Mouse (Mus musculus) liver, embryonic 13.5 days (tissue): ENCODE results near the gene 4930595D18Rik. TPM values are rescaled to one million over a fixed set of nuclear protein-coding genes. Genes with fewer than 3 reads are reported as not detected.

ENCODE experiments used
- ATAC-seq: fragments of 200-750 bp; cut with Nextera tagmentation; 2 replicates; pipeline ENCODE4 v1.8.0; 2017; ENCODE audit warnings: low read depth, mild to moderate bottlenecking, moderate number of reproducible peaks, moderate library complexity
- DNase-seq: peaks from one replicate; pipeline ENCODE4 v3.0.0; 2022
- H3K27ac ChIP-seq: fragments of 300-500 bp; sonication (generic); 2 replicates; pipeline ENCODE4 v1.5.1; 2015; ENCODE audit warnings: moderate library complexity, mild to moderate bottlenecking, inconsistent platforms
- H3K27me3 ChIP-seq: fragments of 300-500 bp; sonication (generic); 2 replicates; pipeline ENCODE4 v1.6.1; 2015; ENCODE audit warnings: mild to moderate bottlenecking, inconsistent platforms
- H3K36me3 ChIP-seq: fragments of 300-500 bp; sonication (generic); 2 replicates; pipeline ENCODE4 v1.6.1; 2015; ENCODE audit warnings: mild to moderate bottlenecking, inconsistent platforms
- H3K4me1 ChIP-seq: fragments of 300-500 bp; sonication (generic); replicated peaks from 2 replicates; pipeline ENCODE4 v1.6.1; 2015; ENCODE audit warnings: inconsistent platforms
- H3K4me2 ChIP-seq: fragments of 300-500 bp; sonication (generic); 2 replicates; pipeline ENCODE4 v1.6.1; 2015; ENCODE audit warnings: inconsistent platforms, mild to moderate bottlenecking, moderate library complexity
- H3K4me3 ChIP-seq: fragments of 300-500 bp; sonication (generic); replicated peaks from 2 replicates; pipeline ENCODE4 v1.5.1; 2015; ENCODE audit warnings: mild to moderate bottlenecking, inconsistent platforms
- H3K9ac ChIP-seq: fragments of 300-500 bp; sonication (generic); 2 replicates; pipeline ENCODE4 v1.6.1; 2015; ENCODE audit warnings: mild to moderate bottlenecking, inconsistent platforms
- H3K9me3 ChIP-seq: fragments of 300-500 bp; sonication (generic); replicated peaks from 2 replicates; pipeline ENCODE4 v1.6.1; 2016; ENCODE audit warnings: inconsistent platforms
- WGBS: fragments of 180-500 bp; shearing (Covaris S2); methylation state at CpG from one replicate; pipeline ENCODE4 v1.1.7; 2015; ENCODE audit not compliant: insufficient replicate concordance; 5-methylcytosine and 5-hydroxymethylcytosine counted together
- polyA plus RNA-seq: library from polyadenylated mRNA; unstranded; fragments of >200 nt; fragmentation: Nextera tagmentation; extraction: Ambion mirVana; gene quantifications from 2 replicates; pipeline ENCODE4 v1.2.1, GENCODE M21; 2015

Gene 4930595D18Rik
- polyA plus RNA-seq, 1 experiment from 2014 or later, result not detected

DNA sequence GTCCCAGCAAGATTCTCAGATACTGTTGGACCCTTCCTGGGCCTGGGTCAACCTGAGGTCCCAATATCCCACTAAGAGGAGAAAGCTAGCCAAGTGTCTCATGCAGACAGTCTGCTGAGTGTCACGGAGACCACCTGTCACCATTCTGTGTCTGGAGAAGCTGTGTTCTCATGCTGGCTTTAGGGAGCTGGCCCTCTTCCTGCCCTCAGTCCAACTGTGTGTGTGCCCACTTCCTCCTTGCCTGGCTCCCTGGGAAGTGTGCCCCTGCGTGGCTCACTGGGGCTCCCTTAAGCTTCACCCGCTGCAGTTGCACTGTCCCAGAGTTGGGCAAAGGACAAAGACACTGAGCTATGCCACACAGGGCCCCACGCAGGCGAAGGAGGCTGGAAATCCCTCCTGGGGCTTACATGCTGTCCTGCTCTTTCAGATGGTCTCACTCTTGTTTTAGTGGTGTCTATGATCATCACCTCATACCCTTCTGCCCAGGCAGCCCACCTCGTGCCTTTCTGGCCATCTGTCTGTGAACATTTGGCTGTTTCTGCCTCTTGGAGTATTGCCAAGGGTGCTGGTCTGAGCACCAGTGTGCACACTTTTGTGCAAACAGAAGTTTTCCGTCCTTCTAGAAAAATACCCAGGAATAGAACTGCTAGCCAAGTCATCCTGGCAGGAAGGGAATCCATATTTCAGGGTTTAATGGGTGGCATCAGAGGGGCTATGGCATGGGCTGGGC is 31.1 kb downstream of the 4930595D18Rik start:
- ATAC-seq (no peak), DNase-seq (no peak)

DNA sequence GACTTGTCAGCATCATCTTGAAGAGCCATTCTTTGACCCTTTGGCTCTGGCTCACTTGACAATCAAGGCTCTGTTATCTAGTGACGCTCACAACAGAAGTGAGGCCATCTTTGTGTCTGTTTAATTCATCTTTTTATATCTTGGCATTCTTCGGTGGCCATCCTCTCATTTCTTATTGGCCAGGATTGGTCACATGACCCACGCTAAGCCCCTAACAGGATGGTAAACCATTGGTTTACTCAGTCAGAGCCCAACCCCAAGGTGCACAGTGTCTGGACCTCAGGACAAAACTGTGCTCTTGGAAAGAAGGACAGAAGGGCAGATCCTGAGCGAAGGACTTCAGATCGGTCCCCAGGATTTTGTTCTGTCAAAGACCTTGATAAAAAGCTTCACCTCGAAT is 31.7 kb downstream of the 4930595D18Rik start:
- no peaks in the 10 kb centered on the region for H3K9me3 ChIP-seq
- 75% methylated on average over 6 of the region's 6 CpGs for WGBS
- no peak overlapping the region for H3K9ac ChIP-seq
- 0 out of 2 replicates have a peak, but pooled peaks cover 4% of the 10 kb centered on the region for H3K27me3 ChIP-seq
- H3K4me1 ChIP-seq, result peaks cover 47% of the 10 kb centered on the region
- 0 out of 2 replicates have a peak overlapping the region, but pooled peaks have one; percentile 68 for H3K27ac ChIP-seq
- H3K36me3 ChIP-seq, result no peaks in the 10 kb centered on the region
- H3K4me2 ChIP-seq, result no peak overlapping the region
- DNase-seq (no peak), ATAC-seq (no peak)
- H3K4me3 ChIP-seq, result no peak overlapping the region

More for the DNA sequence above, 31.1 kb downstream of the 4930595D18Rik start:
- Histone ChIP-seq H3K27ac (no peak overlapping the region), H3K4me2 (no peak overlapping the region), H3K9me3 (no peaks in the 10 kb centered on the region), H3K4me1 (peaks cover 52% of the 10 kb centered on the region), H3K36me3 (no peaks in the 10 kb centered on the region), H3K4me3 (no peak overlapping the region), H3K9ac (no peak overlapping the region), H3K27me3 (0 out of 2 replicates have a peak, but pooled peaks cover 4% of the 10 kb centered on the region)
- WGBS, result 63% methylated on average over 7 of the region's 7 CpGs

DNA sequence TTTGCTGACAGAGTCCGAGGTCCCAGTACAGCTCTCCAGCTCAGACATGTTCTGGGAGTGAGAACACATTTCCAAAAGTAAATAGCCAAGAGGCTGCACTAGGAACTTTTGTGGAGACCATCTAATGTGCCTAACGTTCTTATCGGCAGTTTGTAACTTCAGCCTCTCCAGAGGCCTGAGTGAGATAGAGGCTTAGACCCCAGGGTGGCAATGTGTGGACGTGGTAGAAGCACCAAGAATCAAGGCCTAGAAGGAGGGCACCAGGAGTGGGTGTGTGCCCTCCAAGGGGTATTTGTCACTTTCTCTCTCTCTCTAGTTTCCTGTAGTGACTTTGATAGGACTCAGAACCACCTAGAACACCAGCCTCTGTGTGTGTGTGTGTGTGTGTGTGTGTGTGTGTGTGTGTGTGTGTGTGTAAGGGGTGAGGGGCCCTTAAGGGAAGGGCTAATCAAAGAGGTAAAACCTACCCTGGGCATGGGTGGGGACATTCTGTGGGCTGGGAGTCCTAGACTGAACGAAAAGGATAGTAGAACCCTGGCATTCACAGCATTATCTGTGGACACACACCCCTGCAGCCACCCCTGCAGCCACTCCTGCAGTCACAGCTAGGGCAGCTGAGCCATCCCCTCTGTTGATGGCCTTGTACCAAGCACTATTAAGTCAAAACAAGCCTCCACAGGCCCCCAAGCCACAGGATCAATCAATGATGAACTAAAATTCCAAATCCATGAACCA is 32.7 kb downstream of the 4930595D18Rik start:
- Histone ChIP-seq H3K27ac (peak overlapping the region; percentile 68), H3K27me3 (0 out of 2 replicates have a peak, but pooled peaks cover 4% of the 10 kb centered on the region), H3K4me1 (peaks cover 47% of the 10 kb centered on the region), H3K9me3 (no peaks in the 10 kb centered on the region), H3K9ac (peak overlapping the region; percentile 29; the same call in 1 of the 2 replicates), H3K36me3 (no peaks in the 10 kb centered on the region), H3K4me2 (peak overlapping the region; percentile 32), H3K4me3 (no peak overlapping the region)
- ATAC-seq, result peak; percentile 97
- 35% methylated on average over 5 of the region's 5 CpGs for WGBS
- peak; percentile 60 for DNase-seq

DNA sequence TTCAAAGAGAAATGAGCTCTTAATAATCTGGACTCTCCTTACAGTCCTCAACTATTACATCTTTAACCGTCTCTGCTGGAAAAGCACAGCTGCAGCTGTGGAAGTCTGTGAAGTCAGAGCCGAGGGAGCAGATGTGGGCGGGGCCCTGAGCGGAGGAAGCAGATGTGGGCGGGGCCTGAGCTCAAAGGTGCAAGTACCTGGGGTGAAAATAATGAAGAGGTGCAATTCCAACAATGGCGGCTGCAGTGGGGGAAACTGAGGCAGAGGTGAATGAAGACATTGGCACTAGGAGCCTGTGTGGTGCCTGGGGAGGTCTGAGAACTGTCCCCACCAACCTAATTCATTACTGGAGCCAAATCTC is 34.1 kb downstream of the 4930595D18Rik start:
- no peaks in the 10 kb centered on the region for H3K36me3 ChIP-seq
- WGBS, result 7% methylated on average over 6 of the region's 6 CpGs
- H3K27me3 ChIP-seq, result 0 out of 2 replicates have a peak, but pooled peaks cover 4% of the 10 kb centered on the region
- DNase-seq (peak; percentile 42), ATAC-seq (no peak)
- no peak overlapping the region for H3K27ac ChIP-seq
- H3K4me1 ChIP-seq, result peaks cover 53% of the 10 kb centered on the region
- H3K4me2 ChIP-seq, result peak overlapping the region; percentile 32; the same call in 1 of the 2 replicates
- no peak overlapping the region for H3K9ac ChIP-seq
- no peak overlapping the region for H3K4me3 ChIP-seq
- no peaks in the 10 kb centered on the region for H3K9me3 ChIP-seq

DNA sequence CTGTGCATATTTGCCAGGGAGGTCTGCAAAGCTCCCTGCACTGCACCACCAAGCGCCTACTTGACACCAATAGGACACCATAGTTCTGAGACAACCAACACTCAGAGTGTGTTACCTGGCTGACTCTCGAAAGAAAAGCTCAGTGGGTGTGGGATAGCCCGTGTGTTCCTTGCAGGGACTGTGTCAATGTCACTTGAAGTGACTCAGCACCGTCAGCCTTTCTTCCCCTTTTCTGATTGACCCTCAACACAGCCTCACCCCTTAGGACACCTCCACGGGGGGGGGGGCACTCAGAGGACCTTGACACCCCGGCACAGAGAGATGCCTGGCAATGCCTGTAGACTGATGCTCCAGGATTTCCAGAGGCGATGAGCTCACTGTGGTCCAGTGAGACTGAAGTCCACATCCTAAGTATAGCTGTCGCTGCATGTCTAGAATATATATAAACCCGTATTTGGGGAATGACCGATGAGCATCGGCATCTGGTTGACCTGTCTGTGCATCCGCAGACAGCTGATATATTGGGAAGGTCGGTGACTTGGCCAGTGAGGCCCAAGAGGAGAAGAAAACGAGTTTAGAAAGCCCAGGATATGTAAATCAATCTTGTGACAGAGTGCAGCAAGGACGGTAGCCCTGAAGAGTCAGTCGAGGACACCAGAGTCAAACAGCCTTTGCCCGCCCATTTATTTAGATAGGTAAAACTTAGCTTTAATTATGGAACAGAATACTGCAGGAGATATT is 34.6 kb downstream of the 4930595D18Rik start:
- H3K4me1 ChIP-seq, result peaks cover 56% of the 10 kb centered on the region
- ATAC-seq, result no peak
- WGBS, result 43% methylated on average over 17 of the region's 17 CpGs

DNA sequence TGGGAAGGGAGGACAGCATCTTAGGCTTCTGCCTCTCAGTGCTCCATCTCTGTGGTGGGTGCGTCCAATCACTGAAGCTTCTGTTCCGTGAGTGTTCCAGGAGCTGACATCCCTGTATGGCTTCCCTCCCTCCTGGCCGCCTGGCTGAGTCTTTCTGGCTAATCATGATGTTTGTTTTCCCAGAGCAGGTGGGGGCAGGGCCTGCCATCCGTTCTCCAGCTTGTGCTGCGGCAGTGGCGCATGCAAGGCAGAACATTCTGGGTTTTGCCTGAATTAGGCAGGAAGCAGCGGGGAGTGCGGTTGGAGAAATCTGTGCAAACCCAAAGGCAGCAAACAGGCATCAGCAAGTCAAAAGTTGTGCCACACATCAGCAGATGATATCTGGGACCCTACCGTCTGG is 39.0 kb downstream of the 4930595D18Rik start:
- H3K27me3 ChIP-seq, result peaks cover 16% of the 10 kb centered on the region
- no peak overlapping the region for H3K27ac ChIP-seq
- 56% methylated on average over 9 of the region's 9 CpGs for WGBS
- ATAC-seq (no peak), DNase-seq (no peak)
- H3K36me3 ChIP-seq, result no peaks in the 10 kb centered on the region
- peaks cover 37% of the 10 kb centered on the region for H3K4me1 ChIP-seq
- no peak overlapping the region for H3K9ac ChIP-seq
- no peaks in the 10 kb centered on the region for H3K9me3 ChIP-seq
- H3K4me2 ChIP-seq, result no peak overlapping the region
- H3K4me3 ChIP-seq, result no peak overlapping the region

More for the DNA sequence above, 34.6 kb downstream of the 4930595D18Rik start:
- peak overlapping the region; percentile 32; the same call in 1 of the 2 replicates for H3K4me2 ChIP-seq
- no peaks in the 10 kb centered on the region for H3K36me3 ChIP-seq
- H3K9me3 ChIP-seq, result no peaks in the 10 kb centered on the region
- no peak overlapping the region for H3K9ac ChIP-seq
- no peak overlapping the region for H3K4me3 ChIP-seq
- DNase-seq, result no peak
- 0 out of 2 replicates have a peak, but pooled peaks cover 4% of the 10 kb centered on the region for H3K27me3 ChIP-seq
- H3K27ac ChIP-seq, result no peak overlapping the region

DNA sequence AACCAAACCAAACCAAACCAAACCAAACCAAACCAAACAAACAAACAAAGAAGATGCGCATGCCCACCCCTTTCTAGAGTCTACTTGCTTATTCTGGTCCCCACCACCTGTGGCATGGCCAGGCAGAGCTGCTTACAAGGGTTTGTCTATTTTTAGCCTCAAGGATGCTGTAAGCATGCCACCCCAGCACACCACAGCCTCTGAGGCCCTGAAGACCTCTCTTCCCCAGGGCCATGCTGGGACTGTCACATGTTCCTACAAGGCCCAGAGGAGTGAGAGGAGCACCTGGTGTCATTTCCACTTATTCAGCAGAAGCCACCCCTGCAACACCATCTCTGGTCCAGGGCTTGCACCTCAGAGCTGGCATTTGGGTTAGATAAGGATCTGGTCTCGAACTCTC is 39.7 kb downstream of the 4930595D18Rik start:
- Histone ChIP-seq H3K9me3 (no peaks in the 10 kb centered on the region), H3K9ac (no peak overlapping the region), H3K27me3 (peaks cover 16% of the 10 kb centered on the region), H3K4me2 (no peak overlapping the region), H3K4me1 (peaks cover 30% of the 10 kb centered on the region), H3K27ac (no peak overlapping the region), H3K4me3 (no peak overlapping the region), H3K36me3 (no peaks in the 10 kb centered on the region)
- ATAC-seq (no peak), DNase-seq (no peak)
- 70% methylated on average over 2 of the region's 2 CpGs for WGBS

DNA sequence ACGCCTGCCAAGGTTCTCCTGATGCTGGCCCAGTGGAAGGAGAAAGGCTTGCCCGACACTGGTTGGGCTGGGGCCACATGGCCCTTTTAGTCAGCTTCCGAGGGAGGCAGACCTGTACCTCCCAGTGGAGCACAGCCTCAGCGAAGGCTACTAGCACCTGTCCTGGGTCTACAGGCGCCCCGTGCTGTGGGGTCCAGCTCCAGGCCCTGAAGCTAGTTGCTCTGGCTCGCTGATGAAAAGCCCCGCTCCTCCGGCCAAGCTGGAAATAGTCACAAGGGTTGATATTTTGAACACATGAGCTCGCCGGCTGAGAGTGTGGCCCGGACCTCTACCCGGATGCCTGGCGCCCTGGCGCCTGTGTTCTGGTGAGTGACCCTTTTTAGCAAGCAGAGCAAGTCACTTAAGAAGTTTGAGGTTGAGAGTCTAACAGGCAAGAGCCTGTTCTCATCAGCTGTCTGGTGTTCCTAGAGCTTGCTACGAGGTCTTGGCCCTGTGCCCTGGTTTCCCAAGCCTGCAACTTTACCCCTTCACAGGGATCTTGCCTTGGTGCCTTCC is 40.7 kb downstream of the 4930595D18Rik start:
- Histone ChIP-seq H3K9me3 (peaks cover 6% of the 10 kb centered on the region; the same call in 1 of the 2 replicates), H3K4me1 (peaks cover 21% of the 10 kb centered on the region), H3K4me2 (no peak overlapping the region), H3K36me3 (no peaks in the 10 kb centered on the region), H3K9ac (no peak overlapping the region), H3K27ac (no peak overlapping the region), H3K4me3 (no peak overlapping the region), H3K27me3 (peaks cover 12% of the 10 kb centered on the region)
- 69% methylated on average over 16 of the region's 16 CpGs for WGBS
- no peak for DNase-seq
- no peak for ATAC-seq

DNA sequence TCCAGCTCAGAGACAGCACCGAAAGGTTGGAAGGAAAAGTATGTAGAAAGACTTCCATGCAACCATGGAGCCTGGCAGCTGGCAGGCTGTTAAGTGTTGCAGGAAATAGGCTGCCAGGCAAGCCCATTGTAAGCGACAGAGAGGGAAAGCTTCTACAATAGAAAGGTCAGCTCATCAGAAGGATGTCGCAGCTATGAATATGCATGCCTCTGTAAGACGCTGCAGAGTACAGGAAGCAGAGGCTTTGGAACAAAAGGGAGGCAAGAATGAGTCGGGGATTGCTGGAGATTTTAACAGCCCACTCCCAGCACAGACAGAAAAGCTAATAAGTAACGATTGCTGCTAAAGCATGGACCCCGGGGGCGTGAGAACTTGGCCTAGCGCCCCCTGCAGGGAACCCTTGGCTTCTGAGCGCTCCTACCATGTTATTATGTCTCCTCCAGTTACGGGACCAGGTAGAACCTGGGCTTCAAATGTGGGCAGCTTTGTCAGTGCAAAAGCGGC is 41.2 kb downstream of the 4930595D18Rik start:
- DNase-seq, result no peak
- Histone ChIP-seq H3K27ac (no peak overlapping the region), H3K9ac (no peak overlapping the region), H3K4me1 (peaks cover 20% of the 10 kb centered on the region), H3K4me2 (no peak overlapping the region), H3K4me3 (no peak overlapping the region), H3K9me3 (peaks cover 6% of the 10 kb centered on the region; the same call in 1 of the 2 replicates), H3K36me3 (no peaks in the 10 kb centered on the region), H3K27me3 (peaks cover 12% of the 10 kb centered on the region)
- 22% methylated on average over 12 of the region's 12 CpGs for WGBS
- no peak for ATAC-seq

DNA sequence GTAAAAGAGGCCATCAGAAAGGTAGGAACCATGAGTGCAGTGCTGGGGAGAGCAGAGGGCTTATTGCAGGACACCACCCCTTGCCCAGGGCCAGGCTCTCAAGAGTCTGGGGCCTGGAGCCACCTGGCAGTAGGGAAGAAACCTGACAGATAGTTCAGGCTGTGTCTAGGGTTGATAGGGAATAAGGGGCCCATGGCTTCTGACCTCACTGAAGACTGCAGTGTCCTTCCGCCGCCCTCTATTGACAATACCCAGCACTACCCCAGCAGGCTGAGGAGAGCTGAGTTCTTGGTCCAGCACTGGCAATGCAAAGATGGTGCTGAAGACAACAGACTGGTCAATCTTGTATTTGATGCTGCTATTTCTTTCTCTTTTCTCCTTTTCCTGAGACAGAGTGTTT is 47.2 kb downstream of the 4930595D18Rik start:
- peak; percentile 15 for DNase-seq
- peaks cover 3% of the 10 kb centered on the region; the same call in 1 of the 2 replicates for H3K4me1 ChIP-seq
- H3K4me2 ChIP-seq, result no peak overlapping the region
- no peaks in the 10 kb centered on the region for H3K36me3 ChIP-seq
- no peaks in the 10 kb centered on the region for H3K27me3 ChIP-seq
- no peak overlapping the region for H3K9ac ChIP-seq
- ATAC-seq, result peak; percentile 57; the same call in 1 of the 2 replicates
- 43% methylated on average over 2 of the region's 2 CpGs for WGBS
- H3K9me3 ChIP-seq, result peaks cover 6% of the 10 kb centered on the region; the same call in 1 of the 2 replicates
- no peak overlapping the region for H3K4me3 ChIP-seq
- H3K27ac ChIP-seq, result no peak overlapping the region
